Mouse (Mus musculus) spleen, postnatal 10 days (tissue): ENCODE results near the gene Rnf123.
"Not testable (repeated sequence)": the region's sequence is repeated elsewhere in the genome, so short reads cannot be mapped to it uniquely, and the experiment has no call there.

Experiments used
- DNase-seq, 2 experiments: peaks; one replicate each; pipeline ENCODE4 v3.0.0; 2021 to 2022; ENCODE audit warnings: low spot score in 2 of 2

Gene Rnf123

DNA sequence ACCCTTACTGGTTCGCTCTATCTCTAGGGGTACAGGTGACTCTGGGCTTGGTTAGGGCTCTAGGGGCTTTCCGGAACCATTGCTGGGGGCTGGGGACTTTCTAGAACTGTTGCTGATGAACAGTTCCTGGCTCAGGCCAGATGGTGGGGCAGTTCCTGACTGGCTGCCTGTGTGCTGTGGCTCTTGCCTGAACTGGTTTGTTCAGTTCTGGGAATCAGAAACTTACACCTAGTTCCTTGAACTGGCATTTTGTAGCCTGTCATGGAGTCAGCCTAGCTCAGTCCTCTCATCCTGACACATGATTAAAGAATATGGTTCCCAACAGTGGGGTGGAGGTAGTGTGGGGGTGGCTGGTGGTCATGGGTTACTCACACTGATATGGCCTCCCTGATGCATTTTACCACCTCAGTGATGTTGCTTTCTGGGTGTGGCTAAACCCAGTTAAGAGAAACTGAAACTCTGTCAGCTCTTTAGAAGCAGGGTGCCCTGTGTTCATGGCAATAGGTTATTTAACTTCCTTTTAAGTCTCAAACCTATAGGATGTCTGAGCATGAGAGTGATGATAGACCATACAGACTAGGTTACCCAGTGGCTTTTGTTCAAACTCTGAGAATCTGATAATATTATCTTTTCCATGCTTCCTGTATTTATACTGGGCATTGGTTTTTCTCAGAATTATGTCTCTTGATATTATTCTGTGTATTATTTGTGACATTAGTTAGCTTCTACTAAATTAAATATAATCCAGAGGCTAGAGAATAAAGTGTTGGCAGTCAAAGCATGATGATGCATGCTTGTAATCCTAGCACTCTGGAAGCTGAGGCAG lies 47.6 kb downstream of the Rnf123 start:
- peak in 1 of 2 experiments; percentile 22 for DNase-seq

DNA sequence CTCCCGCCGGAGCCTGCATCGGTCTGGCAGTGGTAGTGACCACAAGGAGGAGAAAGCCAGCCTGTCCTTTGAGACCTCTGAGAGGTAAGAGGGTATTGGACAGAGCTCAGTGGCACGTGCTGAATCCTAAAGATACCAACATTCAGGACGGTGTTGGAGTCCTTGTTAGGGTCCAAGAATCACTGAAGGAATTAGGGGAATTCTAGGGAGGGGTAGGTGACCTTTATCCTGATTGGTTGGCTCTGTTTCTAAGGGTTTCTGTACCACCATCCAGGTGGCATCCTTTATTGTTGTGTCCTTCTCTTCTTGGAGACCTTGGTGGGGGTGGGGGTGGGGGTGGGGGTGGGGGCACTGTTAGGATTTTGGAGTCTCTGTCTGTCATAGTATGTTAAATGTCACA lies 51.0 kb downstream of the Rnf123 start:
- no peak for DNase-seq

GRCm38 (mm10) chr9:108027867-108028266 lies 55.3 kb downstream of the Rnf123 start:
- DNase-seq = no peak

- no peak for DNase-seq
Measured at GRCm38 (mm10) chr9:108026584-108026983, 56.6 kb downstream of the Rnf123 start.

DNA sequence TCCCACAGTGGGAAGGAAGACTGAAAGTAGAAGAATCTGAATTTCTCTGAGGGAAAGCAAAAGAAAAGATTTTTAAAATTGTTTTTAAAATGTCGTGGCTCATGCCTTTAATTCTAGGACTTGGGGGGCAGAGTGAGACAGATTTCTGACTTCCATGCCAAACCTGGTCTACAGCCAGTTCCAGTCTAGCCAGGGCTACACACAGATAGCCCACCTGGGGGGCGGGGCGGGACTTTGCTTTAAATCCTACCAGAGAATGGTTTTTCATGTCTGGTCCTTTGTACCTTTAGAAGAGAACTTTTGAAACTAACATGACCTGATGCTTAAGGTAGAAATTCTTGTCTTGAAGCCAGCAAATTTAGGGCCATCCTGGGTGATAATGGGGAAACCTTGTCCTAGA lies 59.9 kb downstream of the Rnf123 start:
- DNase-seq = no peak

GRCm38 (mm10) chr9:108020741-108021140 lies 62.4 kb downstream of the Rnf123 start:
- DNase-seq = no peak

GRCm38 (mm10) chr9:108017127-108017526 lies 66.0 kb downstream of the Rnf123 start:
- no peak for DNase-seq

- DNase-seq = not testable (repeated sequence)
Measured at GRCm38 (mm10) chr9:108013577-108013976, 69.6 kb downstream of the Rnf123 start.

DNA sequence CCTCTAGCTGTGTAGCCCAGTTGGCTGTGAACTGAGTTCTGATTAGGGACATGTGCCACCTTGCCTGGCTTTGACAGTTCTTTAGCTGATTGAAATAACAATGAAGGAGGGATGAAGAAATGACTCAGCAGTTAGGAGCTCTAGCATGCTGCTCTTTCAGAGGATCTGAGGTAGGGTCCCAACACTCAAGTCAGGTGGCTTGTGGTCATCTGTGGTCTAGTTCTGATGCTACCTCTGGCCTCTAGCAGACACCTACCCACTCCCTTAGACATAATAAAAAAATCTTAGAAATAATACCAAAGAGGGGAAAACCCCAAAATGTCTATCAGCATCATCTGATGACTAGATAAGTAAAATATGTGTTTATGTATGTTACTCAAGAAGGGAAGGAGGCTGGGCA lies 72.8 kb downstream of the Rnf123 start:
- no peak for DNase-seq

- no peak for DNase-seq
Measured at GRCm38 (mm10) chr9:108008041-108008440, 75.1 kb downstream of the Rnf123 start.

GRCm38 (mm10) chr9:108003531-108003890 lies 79.6 kb downstream of the Rnf123 start:
- DNase-seq = peak; percentile 50 to 58

DNA sequence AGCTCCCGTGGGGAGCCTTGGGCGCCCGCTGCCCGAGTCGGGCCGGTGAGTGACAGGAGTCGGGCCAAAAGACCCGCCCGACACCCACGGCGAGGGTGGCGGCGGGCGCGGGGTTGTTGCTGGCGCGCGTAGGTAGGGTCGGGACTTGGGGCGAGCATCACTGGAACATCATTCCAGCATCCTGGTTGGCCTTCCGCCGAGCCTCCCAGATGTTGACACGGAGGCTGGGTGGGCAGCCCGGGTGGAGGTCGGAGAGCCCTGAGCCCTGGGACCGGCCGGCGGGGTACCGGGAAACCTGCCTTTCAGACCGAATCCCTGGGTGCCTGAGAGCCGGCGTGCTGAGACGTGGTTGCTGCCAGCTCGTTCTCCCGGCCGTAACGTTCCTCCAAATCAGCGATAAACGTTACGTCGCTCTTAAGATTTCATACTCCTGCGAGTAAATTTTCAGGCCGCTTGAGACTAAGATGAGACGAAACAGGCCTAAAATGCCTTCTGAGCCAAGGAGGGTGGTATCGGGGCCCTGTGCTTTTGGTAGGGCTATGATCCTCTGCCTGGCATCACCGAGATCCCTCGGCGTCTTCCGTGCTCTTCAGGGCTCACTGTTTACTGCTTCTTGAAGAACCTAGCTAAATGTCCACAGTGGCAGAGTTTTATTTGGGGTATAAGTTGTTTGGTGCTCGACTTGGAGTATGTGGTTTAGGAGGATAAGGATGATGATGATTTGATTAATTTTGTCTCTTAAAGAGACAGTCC lies 80.2 kb downstream of the Rnf123 start:
- DNase-seq = peak in 1 of 2 experiments; percentile 66

DNA sequence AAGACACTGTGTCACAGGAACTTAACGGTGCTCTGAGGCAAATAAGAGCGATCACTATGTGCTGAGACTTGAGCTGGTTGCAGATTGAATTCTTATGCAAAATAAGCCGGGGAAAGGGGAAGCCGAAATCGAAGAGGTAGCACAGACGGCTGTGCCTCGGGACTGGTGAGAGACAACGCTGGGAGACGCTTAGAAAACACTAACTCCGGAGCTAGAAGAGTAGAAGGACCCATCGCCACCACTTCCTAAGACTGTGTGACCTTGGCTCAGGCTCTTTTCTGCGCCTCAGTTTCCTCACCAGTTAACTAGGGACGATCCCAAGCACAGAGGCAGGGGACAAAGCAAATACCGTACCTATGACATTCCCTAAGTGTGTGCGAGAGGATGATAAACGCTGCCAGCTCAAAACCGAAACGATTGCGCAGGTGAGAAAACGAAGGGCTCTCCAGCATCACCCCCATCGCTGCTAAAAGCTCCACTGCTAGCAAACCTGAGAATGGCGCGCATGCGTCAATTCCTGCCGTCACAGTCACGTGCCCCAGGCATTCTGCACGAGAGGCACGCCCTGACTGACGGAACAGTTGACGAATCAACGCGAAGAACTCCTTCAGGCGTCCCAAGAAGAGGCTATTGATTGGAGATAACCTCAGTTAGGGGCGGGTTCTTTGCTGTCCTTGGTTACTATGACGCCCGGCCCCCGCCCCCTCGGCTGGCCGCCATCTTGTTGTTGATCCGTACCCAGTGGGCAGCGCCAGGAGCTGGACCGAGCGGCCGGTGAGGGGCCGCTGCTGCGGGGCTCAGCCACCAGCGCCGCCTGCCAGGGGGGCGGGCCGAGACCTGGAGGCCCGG lies 81.0 kb downstream of the Rnf123 start, which contains the start of gene Ip6k1:
Gene Ip6k1 (plus strand): TSS at position 580 of the 849 bp plus-strand sequence.
- peak; percentile 99 to 100 for DNase-seq
